ENCODE assay signal across 8 mouse cellular contexts in the genomic region with DNA sequence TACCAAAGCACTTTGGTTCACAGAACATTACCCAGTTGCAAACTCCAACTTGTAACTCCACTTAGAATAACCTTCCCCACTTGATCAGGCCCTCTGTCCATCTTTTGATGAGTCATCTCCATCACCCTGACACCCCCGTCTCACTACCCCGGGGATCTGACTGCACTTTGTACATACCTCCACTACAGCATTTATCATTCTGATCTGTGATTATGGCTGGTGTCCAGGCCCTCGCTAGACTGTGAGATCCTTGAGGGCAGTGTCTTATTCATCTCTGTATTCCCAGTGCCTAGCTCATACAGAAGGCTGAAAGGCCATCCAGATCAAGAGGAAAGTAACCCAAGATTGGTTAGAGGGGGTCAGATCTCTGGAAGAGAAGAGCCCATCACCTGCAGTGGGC. TPM values are rescaled to one million over a fixed set of nuclear protein-coding genes. Genes with fewer than 3 reads are reported as not detected.
DNase-seq lines count a peak whose midpoint lies in the region; ATAC-seq lines count a peak whose summit lies in the region.

No protein-coding gene starts in this region.

- H3K27ac ChIP-seq in forebrain, embryonic 14.5 days (ENCODE audit: low read depth, low read length) = no peak overlapping the region
- no peak overlapping the region for H3K27ac ChIP-seq in liver, embryonic 12.5 days

- H3K36me3 ChIP-seq in forebrain, embryonic 14.5 days (ENCODE audit: control insufficient read depth, insufficient read depth, low read length) = no peaks in the 10 kb centered on the region
- peaks cover 3% of the 10 kb centered on the region; the same call in 1 of the 2 replicates for H3K36me3 ChIP-seq in liver, embryonic 12.5 days

- H3K9me3 ChIP-seq in forebrain, embryonic 14.5 days (replicated peaks; ENCODE audit: control insufficient read depth, low read length) = no peaks in the 10 kb centered on the region
- no peaks in the 10 kb centered on the region for H3K9me3 ChIP-seq in liver, embryonic 12.5 days (replicated peaks)

- no peaks in the 10 kb centered on the region for H3K27me3 ChIP-seq in forebrain, embryonic 14.5 days (replicated peaks; ENCODE audit: control insufficient read depth, insufficient read depth, low read length)
- 0 out of 2 replicates have a peak, but pooled peaks cover 3% of the 10 kb centered on the region for H3K27me3 ChIP-seq in liver, embryonic 12.5 days (replicated peaks)

- WGBS in forebrain, embryonic 14.5 days = 67% methylated on average over 3 of the region's 3 CpGs
- 29% methylated on average over 3 of the region's 3 CpGs for WGBS in liver, embryonic 12.5 days (ENCODE audit: insufficient replicate concordance)

- intact Hi-C loops in left cerebral cortex, postnatal 25 days (cut with DNase I) = loop anchor here (5.0 kb wide), 2 partner anchors 41 to 116 kb away; a partner anchor contains a TSS

- no peak for ATAC-seq in forebrain, embryonic 14.5 days
- ATAC-seq in liver, embryonic 12.5 days = no peak

- H3K4me3 ChIP-seq in forebrain, embryonic 14.5 days (ENCODE audit: low read depth, low read length) = peak overlapping the region; percentile 59
- H3K4me3 ChIP-seq in liver, embryonic 12.5 days = peak overlapping the region; percentile 79

- peak overlapping the region; percentile 77 for H3K9ac ChIP-seq in forebrain, embryonic 14.5 days (ENCODE audit: low read length)
- peak overlapping the region; percentile 83 for H3K9ac ChIP-seq in liver, embryonic 12.5 days

- H3K4me2 ChIP-seq in forebrain, embryonic 14.5 days (ENCODE audit: low read length) = peak overlapping the region; percentile 77
- peak overlapping the region; percentile 95 for H3K4me2 ChIP-seq in liver, embryonic 12.5 days

- DNase-seq in adrenal gland, adult 8-10 months = peak; percentile 37
- no peak for DNase-seq in adrenal gland, adult 18-20 months (ENCODE audit: low spot score in 2 of 2)
- peak; percentile 37 for DNase-seq in 3T3-L1 (ENCODE audit: low read depth, low spot score)
- no peak for DNase-seq in forebrain, embryonic 14.5 days (ENCODE audit: low spot score)
- DNase-seq in left cerebral cortex, postnatal 25 days (ENCODE audit: low spot score in 2 of 2) = no peak
- no peak for DNase-seq in layer of hippocampus, adult 8-10 months (ENCODE audit: low spot score in 2 of 2)
- no peak for DNase-seq in right cerebral cortex, adult 18-20 months

- peaks cover 11% of the 10 kb centered on the region; the same call in 1 of the 2 replicates for H3K4me1 ChIP-seq in forebrain, embryonic 14.5 days (ENCODE audit: control insufficient read depth, insufficient read depth, low read length)
- peaks cover 75% of the 10 kb centered on the region for H3K4me1 ChIP-seq in liver, embryonic 12.5 days

RNA-seq across cellular contexts. Expression of a gene that starts 1.0 kb away (rescaled TPM):
- total RNA-seq in adrenal gland, adult 8-10 months (2022) = 10 to 100 TPM; 47.3 to 58.1 (median 49.5) TPM
- total RNA-seq in adrenal gland, adult 18-20 months (2021) = 10 to 100 TPM; 39.4 to 41.0 TPM
- polyA plus RNA-seq in forebrain, embryonic 14.5 days (2014; fragmentation: Nextera tagmentation; extraction: Ambion mirVana) = 17.1 and 23.0 TPM in 2 replicates
- polyA plus RNA-seq in liver, embryonic 12.5 days (2016; fragmentation: Nextera tagmentation; extraction: Ambion mirVana) = 20.2 and 20.9 TPM in 2 replicates
- 1 to 10 TPM; 4.7 to 5.2 TPM for total RNA-seq in left cerebral cortex, postnatal 25 days (2021)
- total RNA-seq in layer of hippocampus, adult 8-10 months (2022) = 1 to 10 TPM; 3.9 to 8.8 (median 5.9) TPM

RNA-seq across cellular contexts. Expression of a gene that starts 1.4 kb away (rescaled TPM):
- 1 to 10 TPM; 3.7 to 9.4 (median 6.6) TPM for total RNA-seq in adrenal gland, adult 8-10 months (2022)
- 1 to 10 TPM; 2.6 to 2.8 TPM for total RNA-seq in adrenal gland, adult 18-20 months (2021)
- polyA plus RNA-seq in forebrain, embryonic 14.5 days (2014; fragmentation: Nextera tagmentation; extraction: Ambion mirVana) = 0.30 and 0.38 TPM in 2 replicates
- 0.16 and 0.23 TPM in 2 replicates for polyA plus RNA-seq in liver, embryonic 12.5 days (2016; fragmentation: Nextera tagmentation; extraction: Ambion mirVana)
- under 1 TPM in 1 of 2 experiments, not detected in 1; 0.25 TPM for total RNA-seq in left cerebral cortex, postnatal 25 days (2021)
- total RNA-seq in layer of hippocampus, adult 8-10 months (2022) = under 1 TPM in 3 of 4 experiments, not detected in 1; 0.48 to 0.94 (median 0.55) TPM

RNA-seq across cellular contexts. Expression of a gene that starts 5.9 kb away (rescaled TPM):
- total RNA-seq in adrenal gland, adult 8-10 months (2022) = 10 to 100 TPM; 15.6 to 33.1 (median 20.5) TPM
- total RNA-seq in adrenal gland, adult 18-20 months (2021) = 1 to 10 TPM; 8.2 to 8.7 TPM
- polyA plus RNA-seq in forebrain, embryonic 14.5 days (2014; fragmentation: Nextera tagmentation; extraction: Ambion mirVana) = 14.0 and 14.4 TPM in 2 replicates
- polyA plus RNA-seq in liver, embryonic 12.5 days (2016; fragmentation: Nextera tagmentation; extraction: Ambion mirVana) = 1.4 and 1.9 TPM in 2 replicates
- total RNA-seq in left cerebral cortex, postnatal 25 days (2021) = 10 to 100 TPM; 16.3 to 16.9 TPM
- total RNA-seq in layer of hippocampus, adult 8-10 months (2022) = 10 to 100 TPM; 20.5 to 25.5 (median 22.6) TPM

Comparison
In these comparisons a context has a peak if more than half of its experiments do, and no peak if none do; other contexts are left out.
1. DNase-seq: peak in adrenal gland, adult 8-10 months (single experiment) and 3T3-L1 (single experiment); none in adrenal gland, adult 18-20 months (0 of 2), forebrain, embryonic 14.5 days (single experiment), left cerebral cortex, postnatal 25 days (0 of 2), layer of hippocampus, adult 8-10 months (0 of 2) and right cerebral cortex, adult 18-20 months (single experiment).
2. RNA of a gene that starts 1.0 kb away (total RNA-seq): 47.3 to 58.1 TPM in adrenal gland, adult 8-10 months and 39.4 to 41.0 TPM in adrenal gland, adult 18-20 months; 3.9 to 8.8 TPM in layer of hippocampus, adult 8-10 months and 4.7 to 5.2 TPM in left cerebral cortex, postnatal 25 days; every median in the first group is over 4 times any median in the second.